Mouse (Mus musculus) spleen, adult 2 months (tissue): ENCODE measurements around the gene Iqgap2. TPM values are rescaled to one million over a fixed set of nuclear protein-coding genes. Genes with fewer than 3 reads are reported as not detected.

ENCODE experiments used
- DNase-seq, 2 experiments: peaks; one replicate each; pipeline versions ENCODE4 v3.0.0 to v3.0.0-alpha.2; 2012 to 2021; ENCODE audit warnings: low spot score in 2 of 2, low read depth in 1 of 2
- H3K27ac ChIP-seq: fragments of 200-500 bp; 2 replicates; pipeline ENCODE4 v1.5.1; 2012; ENCODE audit warnings: low read length, inconsistent platforms; ENCODE audit not compliant: insufficient read depth
- H3K27me3 ChIP-seq: fragments of 200-500 bp; 2 replicates; pipeline ENCODE4 v1.6.1; 2012; ENCODE audit warnings: mild to moderate bottlenecking, moderate library complexity, low read length, inconsistent platforms; ENCODE audit not compliant: control insufficient read depth, insufficient read depth
- H3K36me3 ChIP-seq: fragments of 200-500 bp; 2 replicates; pipeline ENCODE4 v1.6.1; 2012; ENCODE audit warnings: mild to moderate bottlenecking, low read length, inconsistent platforms; ENCODE audit not compliant: control insufficient read depth, insufficient read depth
- H3K4me1 ChIP-seq: fragments of 200-500 bp; 2 replicates; pipeline ENCODE4 v1.6.1; 2011; ENCODE audit warnings: inconsistent platforms; ENCODE audit not compliant: control insufficient read depth, insufficient read depth, insufficient read length
- H3K4me3 ChIP-seq: fragments of 200-500 bp; 2 replicates; pipeline ENCODE4 v1.5.1; 2011; ENCODE audit warnings: mild to moderate bottlenecking, inconsistent platforms; ENCODE audit not compliant: insufficient read depth, insufficient read length; ENCODE audit errors: extremely low read depth
- CTCF ChIP-seq: fragments of 200-500 bp; IDR thresholded peaks from 2 replicates; pipeline ENCODE4 v1.5.1; 2011; ENCODE audit warnings: mild to moderate bottlenecking, inconsistent platforms; ENCODE audit not compliant: insufficient read depth, insufficient read length, insufficient replicate concordance; ENCODE audit errors: extremely low read depth
- POLR2A ChIP-seq: fragments of 200-500 bp; IDR thresholded peaks from 2 replicates; pipeline ENCODE4 v1.6.1; 2011; ENCODE audit warnings: low read depth, low read length, inconsistent platforms
- WGBS: fragments of 180-500 bp; shearing (Covaris S2); methylation state at CpG from one replicate; pipeline ENCODE4 v1.1.7; 2018; 5-methylcytosine and 5-hydroxymethylcytosine counted together
- polyA plus RNA-seq: library from polyadenylated mRNA; depleted of rRNA; stranded (reverse); fragments of >200 nt; gene quantifications from 2 replicates; pipeline ENCODE4 v1.2.3, GENCODE M21; 2012

Iqgap2 gene
- polyA plus RNA-seq, 1 experiment, result 2.1 TPM

- H3K36me3 ChIP-seq, result 0 out of 2 replicates have a peak, but pooled peaks cover 2% of the 10 kb centered on the region
- TF ChIP-seq CTCF, result no peak
These were observed 220.4 kb downstream of the Iqgap2 start for GRCm38 (mm10) chr13:95671108-95671897.

GRCm38 (mm10) chr13:95670534-95670933, 221.2 kb downstream of the Iqgap2 start:
- no peak for TF ChIP-seq CTCF
- TF ChIP-seq POLR2A, result no peak
- DNase-seq, result no peak
- H3K4me3 ChIP-seq, result no peak overlapping the region
- H3K27me3 ChIP-seq, result no peaks in the 10 kb centered on the region
- no peaks in the 10 kb centered on the region for H3K4me1 ChIP-seq
- 0 out of 2 replicates have a peak, but pooled peaks cover 2% of the 10 kb centered on the region for H3K36me3 ChIP-seq
- 85% methylated on average over 5 of the region's 5 CpGs for WGBS
- H3K27ac ChIP-seq, result no peak overlapping the region

More at GRCm38 (mm10) chr13:95671108-95671897, 220.4 kb downstream of the Iqgap2 start:
- H3K27ac ChIP-seq, result 0 out of 2 replicates have a peak overlapping the region, but pooled peaks have one; percentile 35
- no peak for DNase-seq
- 82% methylated on average over 9 of the region's 9 CpGs for WGBS
- peak overlapping the region; percentile 14; the same call in 1 of the 2 replicates for H3K4me3 ChIP-seq
- no peaks in the 10 kb centered on the region for H3K4me1 ChIP-seq
- H3K27me3 ChIP-seq, result no peaks in the 10 kb centered on the region

GRCm38 (mm10) chr13:95667260-95667659, 224.5 kb downstream of the Iqgap2 start:
- TF ChIP-seq CTCF, result no peak
- no peak for TF ChIP-seq POLR2A
- Histone ChIP-seq H3K27me3 (no peaks in the 10 kb centered on the region), H3K27ac (no peak overlapping the region), H3K36me3 (0 out of 2 replicates have a peak, but pooled peaks cover 2% of the 10 kb centered on the region), H3K4me3 (no peak overlapping the region), H3K4me1 (no peaks in the 10 kb centered on the region)
- DNase-seq, result no peak
- 81% methylated on average over 7 of the region's 7 CpGs for WGBS

GRCm38 (mm10) chr13:95665644-95666356, 225.9 kb downstream of the Iqgap2 start:
- TF ChIP-seq POLR2A (no peak), CTCF (no peak)
- no peak for DNase-seq
- H3K27ac ChIP-seq, result no peak overlapping the region
- H3K27me3 ChIP-seq, result no peaks in the 10 kb centered on the region
- H3K4me1 ChIP-seq, result no peaks in the 10 kb centered on the region
- 96% methylated on average over 13 of the region's 13 CpGs for WGBS
- no peaks in the 10 kb centered on the region for H3K36me3 ChIP-seq
- H3K4me3 ChIP-seq, result no peak overlapping the region

GRCm38 (mm10) chr13:95663834-95664233, 227.9 kb downstream of the Iqgap2 start:
- no peak for DNase-seq
- TF ChIP-seq CTCF (no peak), POLR2A (no peak)
- WGBS, result 97% methylated on average over 4 of the region's 4 CpGs
- Histone ChIP-seq H3K4me3 (no peak overlapping the region), H3K27ac (no peak overlapping the region), H3K36me3 (peaks cover 2% of the 10 kb centered on the region; the same call in 1 of the 2 replicates), H3K27me3 (no peaks in the 10 kb centered on the region), H3K4me1 (no peaks in the 10 kb centered on the region)

GRCm38 (mm10) chr13:95659432-95659831, 232.3 kb downstream of the Iqgap2 start:
- Histone ChIP-seq H3K36me3 (peaks cover 2% of the 10 kb centered on the region), H3K27ac (no peak overlapping the region), H3K27me3 (no peaks in the 10 kb centered on the region), H3K4me3 (no peak overlapping the region), H3K4me1 (no peaks in the 10 kb centered on the region)
- no peak for DNase-seq
- 86% methylated on average over 7 of the region's 7 CpGs for WGBS
- no peak for TF ChIP-seq POLR2A
- TF ChIP-seq CTCF, result no peak
